Mouse (Mus musculus): ENCODE results near the gene Slc35f3. TPM values are rescaled to one million over a fixed set of nuclear protein-coding genes. Genes with fewer than 3 reads are reported as not detected.

The Slc35f3 gene
- polyA plus RNA-seq, 1 experiment from 2014 or later, result 1.7 TPM

DNA sequence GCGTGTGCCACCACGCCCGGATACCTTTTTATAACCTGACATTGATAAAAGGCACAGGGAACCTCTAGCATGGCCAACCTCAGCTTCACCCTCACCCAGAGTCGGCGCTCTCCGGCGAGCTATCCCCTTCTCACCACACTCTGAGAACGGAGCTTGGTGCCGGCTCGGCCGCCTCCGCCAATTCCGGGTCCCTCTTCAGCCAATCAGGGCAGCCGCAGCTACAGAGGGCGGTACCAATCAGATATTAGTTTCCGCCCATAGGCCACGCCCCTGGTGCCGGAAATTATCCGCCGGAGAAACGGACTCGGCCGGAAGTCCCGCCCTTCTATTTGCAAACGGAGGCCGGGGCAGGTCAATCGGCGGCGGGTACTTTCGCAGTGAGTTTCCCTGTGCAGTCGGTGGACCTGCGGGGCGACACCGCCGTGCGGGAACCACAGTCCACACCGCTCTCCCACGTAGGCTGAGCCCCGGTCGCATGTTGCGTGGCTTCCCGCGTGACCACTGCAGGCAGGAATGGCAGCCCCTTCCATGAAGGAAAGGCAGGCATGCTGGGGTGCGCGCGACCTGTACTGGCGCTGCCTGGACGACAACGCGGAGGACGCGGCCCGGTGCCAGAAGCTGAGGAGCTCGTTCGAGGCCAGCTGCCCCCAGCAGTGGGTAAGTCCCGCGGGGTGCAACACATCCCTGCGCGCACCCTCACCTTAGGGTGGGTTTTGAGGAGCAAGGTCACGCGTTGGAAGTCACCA is 124.0 kb downstream of the Slc35f3 start, which contains the start of gene Coa6:
TSS of gene Coa6 (plus strand) at position 342 of the 746 bp plus-strand sequence.
- Histone ChIP-seq H3K9ac (peak within 1 kb of the TSS; percentile 92), H3K4me3 (peak within 1 kb of the TSS; percentile 91), H3K27ac (peak within 1 kb of the TSS; percentile 70; the same call in 1 of the 2 replicates), H3K36me3 (peaks cover 17% of the 10 kb centered on the region), H3K4me2 (replicated peaks) (peak within 1 kb of the TSS; percentile 89), H3K27me3 (no peaks in the 10 kb centered on the region), H3K9me3 (no peaks in the 10 kb centered on the region), H3K4me1 (peaks cover 13% of the 10 kb centered on the region)
- WGBS, result under 1% methylated on average over 61 of the region's 61 CpGs
- ATAC-seq (ENCODE audit: low FRiP score, low read depth), result peak; percentile 99

DNA sequence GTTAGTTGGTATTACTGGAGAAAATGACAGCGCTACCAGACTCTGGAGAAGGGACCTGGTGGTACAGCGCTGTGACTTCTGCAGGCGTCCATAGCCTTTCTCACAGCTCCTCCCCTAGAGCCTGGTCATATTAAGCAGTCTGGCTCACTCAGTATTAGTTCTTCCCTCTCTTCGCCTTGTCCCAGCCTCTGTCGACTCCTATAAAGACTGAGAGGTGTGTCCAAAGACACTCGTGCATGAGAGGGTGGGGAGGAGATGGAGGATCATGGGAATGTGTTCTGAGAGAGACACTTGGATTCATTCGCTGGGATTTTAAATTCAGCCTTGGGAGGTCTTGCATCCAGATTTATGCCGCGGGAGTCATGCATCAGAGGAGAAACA is 124.6 kb downstream of the Slc35f3 start:
- 9% methylated on average over 9 of the region's 9 CpGs for WGBS
- H3K36me3 ChIP-seq, result peaks cover 23% of the 10 kb centered on the region
- peaks cover 13% of the 10 kb centered on the region for H3K4me1 ChIP-seq
- no peaks in the 10 kb centered on the region for H3K27me3 ChIP-seq
- H3K27ac ChIP-seq, result peak overlapping the region; percentile 70; the same call in 1 of the 2 replicates
- peak; percentile 55 for ATAC-seq (ENCODE audit: low FRiP score, low read depth)
- no peaks in the 10 kb centered on the region for H3K9me3 ChIP-seq
- H3K9ac ChIP-seq, result peak overlapping the region; percentile 92
- peak overlapping the region; percentile 89 for H3K4me2 ChIP-seq (replicated peaks)
- peak overlapping the region; percentile 91 for H3K4me3 ChIP-seq

GRCm38 (mm10) chr8:126424163-126424562 is 125.8 kb downstream of the Slc35f3 start:
- H3K4me2 ChIP-seq (replicated peaks), result no peak overlapping the region
- peaks cover 35% of the 10 kb centered on the region for H3K36me3 ChIP-seq
- no peaks in the 10 kb centered on the region for H3K9me3 ChIP-seq
- H3K4me1 ChIP-seq, result peaks cover 13% of the 10 kb centered on the region
- no peak overlapping the region for H3K27ac ChIP-seq
- ATAC-seq (ENCODE audit: low FRiP score, low read depth), result no peak
- no peak overlapping the region for H3K9ac ChIP-seq
- H3K4me3 ChIP-seq, result no peak overlapping the region
- 78% methylated on average over 4 of the region's 4 CpGs for WGBS
- H3K27me3 ChIP-seq, result no peaks in the 10 kb centered on the region

- Histone ChIP-seq H3K4me1 (peaks cover 13% of the 10 kb centered on the region), H3K4me2 (replicated peaks) (no peak overlapping the region), H3K9ac (no peak overlapping the region), H3K27me3 (no peaks in the 10 kb centered on the region), H3K36me3 (peaks cover 43% of the 10 kb centered on the region), H3K9me3 (no peaks in the 10 kb centered on the region), H3K27ac (no peak overlapping the region), H3K4me3 (no peak overlapping the region)
- ATAC-seq (ENCODE audit: low FRiP score, low read depth), result no peak
- WGBS, result 80% methylated on average over 1 of the region's 1 CpGs
These were observed 126.6 kb downstream of the Slc35f3 start for GRCm38 (mm10) chr8:126424946-126425345.

- Histone ChIP-seq H3K9me3 (no peaks in the 10 kb centered on the region), H3K27ac (no peak overlapping the region)
- WGBS, result 92% methylated on average over 5 of the region's 5 CpGs
These were observed 131.3 kb downstream of the Slc35f3 start for GRCm38 (mm10) chr8:126429635-126430034.

DNA sequence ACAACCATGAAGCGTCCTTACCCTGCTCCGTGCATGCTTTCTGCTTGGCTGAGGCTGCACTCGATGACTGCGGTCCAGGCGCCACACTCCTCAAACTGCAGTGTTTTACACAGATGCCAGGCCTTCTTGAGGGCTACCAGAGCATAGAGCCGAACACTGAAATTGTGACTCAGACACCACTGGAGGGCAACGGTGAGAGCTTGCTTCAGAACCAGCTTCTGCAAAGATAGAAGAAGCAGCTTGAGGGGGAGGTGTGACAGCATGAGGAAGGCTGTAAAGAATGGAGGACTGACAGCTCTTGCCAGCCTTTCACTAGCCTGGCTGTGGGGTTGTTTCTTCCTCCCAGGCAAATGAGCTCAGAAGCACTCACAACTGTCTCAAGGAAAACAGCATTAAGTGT is 135.5 kb downstream of the Slc35f3 start:
- Histone ChIP-seq H3K4me3 (no peak overlapping the region), H3K9ac (no peak overlapping the region), H3K36me3 (peaks cover 72% of the 10 kb centered on the region), H3K27ac (no peak overlapping the region), H3K4me2 (replicated peaks) (no peak overlapping the region), H3K27me3 (no peaks in the 10 kb centered on the region), H3K9me3 (no peaks in the 10 kb centered on the region), H3K4me1 (no peaks in the 10 kb centered on the region)
- WGBS, result 85% methylated on average over 7 of the region's 7 CpGs
- no peak for ATAC-seq (ENCODE audit: low FRiP score, low read depth)

More at GRCm38 (mm10) chr8:126429635-126430034, 131.3 kb downstream of the Slc35f3 start:
- peaks cover 78% of the 10 kb centered on the region for H3K36me3 ChIP-seq
- no peaks in the 10 kb centered on the region for H3K27me3 ChIP-seq
- H3K4me2 ChIP-seq (replicated peaks), result no peak overlapping the region
- no peak for ATAC-seq (ENCODE audit: low FRiP score, low read depth)
- H3K4me1 ChIP-seq, result no peaks in the 10 kb centered on the region
- no peak overlapping the region for H3K9ac ChIP-seq
- H3K4me3 ChIP-seq, result no peak overlapping the region

- H3K9ac ChIP-seq, result no peak overlapping the region
- no peak overlapping the region for H3K4me2 ChIP-seq (replicated peaks)
- H3K4me3 ChIP-seq, result no peak overlapping the region
- ATAC-seq (ENCODE audit: low FRiP score, low read depth), result no peak
- no peaks in the 10 kb centered on the region for H3K4me1 ChIP-seq
- no peak overlapping the region for H3K27ac ChIP-seq
- H3K36me3 ChIP-seq, result peaks cover 52% of the 10 kb centered on the region
- no peaks in the 10 kb centered on the region for H3K9me3 ChIP-seq
- WGBS, result 79% methylated on average over 2 of the region's 2 CpGs
- H3K27me3 ChIP-seq, result no peaks in the 10 kb centered on the region
These were observed 140.6 kb downstream of the Slc35f3 start for GRCm38 (mm10) chr8:126438937-126439336.

Other genes with a start within 250 kb of the Slc35f3 start
- gene Coa6, start 124.0 kb downstream of the Slc35f3 start, polyA plus RNA-seq (2015; fragmentation: Nextera tagmentation; extraction: Ambion mirVana), result 51.7 and 54.2 TPM in 2 replicates
- 2.0 and 2.2 TPM in 2 replicates for gene Tarbp1, start 176.5 kb downstream of the Slc35f3 start, polyA plus RNA-seq (2015; fragmentation: Nextera tagmentation; extraction: Ambion mirVana)